Mouse (Mus musculus) ES-Bruce4 (cell line): Measurements from ENCODE around the gene Thumpd2.

Source experiments
- CTCF ChIP-seq: IDR thresholded peaks from one replicate; pipeline ENCODE4 v1.8.1; 2011; ENCODE audit warnings: low read depth, low read length
- POLR2A ChIP-seq: IDR thresholded peaks from one replicate; pipeline ENCODE4 v1.8.1; 2011; ENCODE audit warnings: low read length; ENCODE audit not compliant: insufficient read depth

DNA sequence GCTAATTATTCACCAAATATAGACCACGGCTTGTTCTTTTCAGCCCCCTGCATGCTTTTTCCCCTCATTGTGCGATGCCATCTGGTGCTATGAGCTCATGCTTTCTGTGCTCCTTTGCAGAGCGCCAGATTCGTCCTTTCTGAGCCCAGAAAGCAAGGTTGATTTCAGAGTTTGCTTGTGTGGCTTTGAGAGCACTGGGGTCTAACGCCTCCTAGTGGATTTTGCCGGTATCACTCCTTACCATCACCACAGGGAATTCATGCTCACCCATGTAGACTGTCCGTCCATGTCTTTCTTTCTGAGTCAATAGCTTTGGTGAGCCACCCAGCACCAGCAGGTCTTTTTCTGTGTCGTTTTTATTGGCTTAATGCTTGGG lies 82.5 kb downstream of the Thumpd2 start:
- TF ChIP-seq POLR2A (no peak), CTCF (peak; percentile 63)
